Mouse (Mus musculus) liver (tissue): ENCODE data around the gene Pax4.

Experiments
- DNase-seq: peaks from one replicate; pipeline ENCODE4 v3.0.0-alpha.2; 2020; ENCODE audit warnings: mixed read lengths

Pax4 gene

DNA sequence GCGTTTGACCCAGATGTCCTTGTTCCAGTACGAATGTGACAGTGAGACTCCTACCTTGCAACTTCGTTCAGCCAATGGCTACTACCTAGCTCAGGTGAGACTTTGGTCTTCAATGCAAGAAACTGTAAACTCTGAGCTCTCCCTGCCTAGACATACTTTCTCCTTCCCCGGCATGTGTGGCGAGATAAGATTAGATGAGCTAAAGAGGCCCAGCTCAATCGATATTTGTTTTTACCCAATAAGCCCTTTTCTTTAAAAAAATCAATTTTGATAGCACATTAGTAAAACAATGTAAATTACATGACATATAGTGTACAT is 17.7 kb downstream of the Pax4 start:
- DNase-seq: peak; percentile 20

GRCm38 (mm10) chr6:28430795-28431537 is 18.2 kb downstream of the Pax4 start:
- peak; percentile 76 for DNase-seq

DNA sequence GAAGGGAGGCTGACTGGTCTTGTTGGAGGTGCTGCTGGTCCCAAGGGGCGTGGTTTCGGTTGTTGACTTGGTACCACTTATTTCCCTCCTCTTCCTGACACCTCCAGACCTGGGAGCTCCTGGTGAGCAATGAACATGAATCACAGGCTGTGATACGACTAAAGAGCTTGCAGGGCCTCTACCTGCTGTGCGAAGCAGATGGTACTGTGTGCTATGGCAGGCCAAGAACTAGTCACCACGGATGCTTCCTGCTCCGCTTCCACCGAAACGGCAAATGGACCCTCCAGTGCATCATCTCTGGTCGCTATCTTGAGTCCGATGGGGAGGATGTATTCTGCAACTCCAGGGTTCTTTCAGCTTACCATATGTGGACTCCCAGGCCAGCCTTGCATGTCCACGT is 19.3 kb downstream of the Pax4 start:
- DNase-seq: no peak

- no peak for DNase-seq
Observed at GRCm38 (mm10) chr6:28428290-28428689, 20.9 kb downstream of the Pax4 start, which contains the start of gene Gcc1. Gene Gcc1 (minus strand): TSS chr6:28428390.

DNA sequence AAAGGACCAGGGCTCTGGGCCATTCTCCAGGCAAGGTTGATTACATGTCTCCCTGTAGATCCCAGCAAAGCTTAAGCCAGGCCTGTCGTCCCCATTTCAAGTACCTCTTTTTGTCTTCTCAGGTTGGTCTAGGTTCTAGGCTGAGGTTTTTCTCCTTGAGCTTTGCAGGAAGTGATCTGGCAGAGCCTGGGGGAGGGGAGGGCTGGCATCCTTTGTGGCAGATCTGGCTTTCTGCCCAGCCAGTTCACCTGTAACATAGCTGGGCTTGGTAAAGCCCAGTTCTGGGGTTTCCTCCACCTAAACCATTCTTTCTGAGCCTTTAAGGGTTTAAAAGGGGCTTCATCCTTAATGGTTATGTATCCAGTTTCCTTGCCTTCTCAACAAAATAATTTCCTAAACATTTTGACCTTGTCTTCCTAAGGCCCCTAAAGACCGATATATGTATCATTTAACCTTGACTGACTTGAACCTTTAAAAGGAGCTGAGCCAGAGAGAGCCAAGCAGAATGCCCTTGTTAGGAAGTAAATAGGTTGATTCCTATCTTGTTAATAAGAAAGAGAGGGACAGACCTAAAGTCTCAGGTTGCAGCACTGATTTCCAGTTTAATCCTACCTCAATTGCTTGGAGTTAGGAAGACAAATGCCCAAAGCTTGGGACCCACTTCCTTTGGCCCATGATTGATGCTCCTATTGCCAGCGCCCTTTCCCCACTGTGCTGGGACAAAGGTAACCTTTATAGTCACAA is 21.9 kb downstream of the Pax4 start, which contains the start of gene Fscn3:
TSS of gene Fscn3 (plus strand) at position 694 of the 744 bp plus-strand sequence.
- DNase-seq: no peak

- DNase-seq: peak; percentile 37
Observed at GRCm38 (mm10) chr6:28425019-28425418, 24.1 kb downstream of the Pax4 start.

- peak; percentile 84 for DNase-seq
Observed at GRCm38 (mm10) chr6:28423767-28424695, 25.1 kb downstream of the Pax4 start.

- peak; percentile 97 for DNase-seq
Observed at GRCm38 (mm10) chr6:28423313-28423712, 25.8 kb downstream of the Pax4 start, which contains the start of gene Arf5. Gene Arf5 (plus strand): TSS chr6:28423560.

DNA sequence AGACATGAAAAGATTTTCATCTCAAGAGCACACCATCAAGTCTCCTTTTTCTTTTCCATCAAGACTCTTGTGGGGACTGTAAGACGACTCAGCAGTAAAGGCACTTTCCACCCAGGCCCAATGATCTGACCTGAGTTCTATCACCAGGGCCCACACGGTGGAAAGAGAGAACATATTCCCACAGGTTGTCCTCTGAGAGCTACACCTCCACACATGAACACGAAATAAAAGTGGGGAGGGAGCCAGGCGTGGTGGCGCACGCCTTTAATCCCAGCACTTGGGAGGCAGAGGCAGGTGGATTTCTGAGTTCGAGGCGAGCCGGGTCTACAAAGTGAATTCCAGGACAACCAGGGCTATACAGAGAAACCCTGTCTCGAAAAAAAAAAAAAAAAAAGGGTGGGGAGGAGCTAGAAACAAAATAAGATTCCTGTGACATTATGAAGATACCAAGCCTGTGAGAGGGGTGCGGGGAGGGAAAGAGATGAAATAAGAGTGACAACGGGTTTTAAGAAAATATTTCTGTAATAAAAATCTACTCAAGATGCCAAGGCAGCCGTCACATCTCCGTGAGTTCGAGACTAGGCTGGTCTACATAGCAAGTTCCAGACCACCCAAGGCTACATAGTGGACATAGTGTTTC is 26.4 kb downstream of the Pax4 start:
- DNase-seq: no peak

DNA sequence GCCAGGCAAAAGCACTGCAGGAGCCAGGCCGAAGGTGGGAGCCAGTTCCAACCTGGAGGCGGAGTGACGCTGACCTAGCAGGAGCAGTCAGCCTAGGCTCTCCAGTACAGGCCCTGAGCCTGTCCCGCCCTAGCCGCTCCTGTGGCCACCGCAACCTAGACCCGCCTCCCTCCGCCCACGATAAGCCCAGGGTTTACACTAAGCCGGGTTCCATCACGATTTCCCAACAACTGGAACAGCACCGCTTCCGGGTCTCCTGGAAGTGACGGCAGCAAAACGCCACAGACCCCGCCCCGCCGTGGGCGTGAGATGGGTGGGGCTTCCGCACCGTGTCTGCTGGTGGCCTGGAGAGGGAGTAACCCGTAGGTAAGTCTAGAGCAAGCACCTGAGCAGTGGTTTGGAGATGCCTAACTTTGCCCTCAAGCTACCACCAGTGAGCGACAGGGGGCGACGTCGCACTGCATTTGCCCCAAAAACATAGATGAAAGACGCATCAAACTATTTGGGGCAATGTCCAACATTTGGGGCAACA is 27.6 kb downstream of the Pax4 start:
- DNase-seq: peak; percentile 98

GRCm38 (mm10) chr6:28420865-28421264 is 28.3 kb downstream of the Pax4 start:
- DNase-seq: no peak

GRCm38 (mm10) chr6:28420361-28420760 is 28.8 kb downstream of the Pax4 start:
- no peak for DNase-seq

GRCm38 (mm10) chr6:28419673-28420072 is 29.5 kb downstream of the Pax4 start:
- no peak for DNase-seq

DNA sequence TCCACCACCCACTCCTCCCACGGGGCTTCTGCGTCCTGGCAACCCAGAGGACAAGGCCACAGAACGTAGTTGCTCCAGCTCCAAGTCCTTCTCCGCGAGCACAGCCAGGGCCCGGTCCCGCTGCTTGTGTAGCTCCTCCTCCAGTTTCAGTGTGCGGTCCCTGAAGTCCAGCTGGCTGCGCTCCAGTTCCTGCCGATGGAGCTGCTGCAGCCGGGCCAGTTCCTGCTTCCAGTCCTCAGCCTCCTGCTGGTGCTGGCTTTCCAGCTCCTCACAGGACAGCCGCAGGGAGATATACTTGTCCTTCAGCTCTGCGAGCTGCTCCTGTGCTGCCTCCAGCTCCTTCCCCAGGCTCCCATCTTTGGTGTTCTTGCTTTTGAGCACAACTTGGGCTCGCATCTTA is 30.7 kb downstream of the Pax4 start:
- no peak for DNase-seq

DNA sequence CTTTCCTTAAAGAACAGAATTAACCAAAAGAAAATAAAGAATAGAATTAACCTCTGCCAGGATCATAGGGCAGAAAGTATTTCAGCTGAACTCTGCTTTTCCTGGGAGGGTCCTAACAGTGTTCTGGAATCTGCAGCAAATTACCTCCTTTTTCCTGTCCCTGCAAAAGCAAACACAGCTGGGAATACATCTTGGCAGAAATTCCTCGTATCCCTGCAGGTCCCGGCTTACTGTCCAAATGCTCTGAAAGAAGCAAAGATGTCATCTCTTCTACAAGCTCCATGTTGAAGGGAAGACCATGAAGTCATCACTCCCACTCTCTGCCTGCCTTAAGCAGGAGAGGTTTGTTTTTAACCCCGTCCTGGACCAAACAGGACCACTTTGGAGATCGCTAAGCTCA is 32.2 kb downstream of the Pax4 start:
- no peak for DNase-seq

DNA sequence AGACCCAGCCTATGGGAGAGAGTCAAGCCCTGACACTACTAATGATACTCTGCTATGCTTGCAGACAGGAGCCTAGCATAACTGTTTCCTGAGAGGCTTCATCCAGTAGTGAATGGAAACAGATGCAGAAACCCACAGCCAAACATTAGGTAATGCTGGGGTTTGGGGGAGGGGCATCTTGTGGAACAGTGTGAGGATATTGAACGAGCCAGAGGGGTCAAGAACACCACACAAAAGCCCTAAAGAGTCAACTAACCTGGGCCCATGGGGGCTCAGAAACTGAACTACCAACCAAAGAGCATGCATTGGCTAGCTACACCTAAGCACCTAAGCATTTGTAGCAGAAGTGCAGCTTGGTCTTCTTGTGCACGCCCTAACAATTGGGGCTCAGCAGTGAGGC is 37.9 kb downstream of the Pax4 start:
- DNase-seq: no peak

- DNase-seq: no peak
Observed at GRCm38 (mm10) chr6:28410053-28410452, 39.1 kb downstream of the Pax4 start.

GRCm38 (mm10) chr6:28399791-28400190 is 49.4 kb downstream of the Pax4 start:
- peak; percentile 25 for DNase-seq

DNA sequence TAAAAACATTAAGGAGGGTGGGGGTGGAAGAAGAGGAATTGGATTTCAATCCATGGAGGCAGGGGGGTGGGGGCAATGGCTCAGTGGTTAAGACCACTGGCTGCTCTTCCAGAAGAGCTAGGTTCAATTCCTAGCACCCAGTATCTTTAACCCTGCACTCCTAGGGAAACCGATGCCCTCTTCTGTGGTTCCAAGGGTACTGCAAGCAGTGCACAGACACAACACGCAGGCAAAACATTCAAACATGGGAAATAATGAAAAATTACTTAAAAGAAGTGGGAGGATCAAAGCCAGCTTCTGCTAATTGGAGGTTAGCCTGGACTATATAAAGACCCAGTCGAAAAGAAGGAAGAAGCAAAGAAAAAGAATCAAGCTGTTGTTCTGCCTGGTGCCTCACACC is 50.4 kb downstream of the Pax4 start:
- DNase-seq: no peak

GRCm38 (mm10) chr6:28397681-28398203 is 51.4 kb downstream of the Pax4 start, which contains the start of gene Zfp800:
Gene Zfp800 (minus strand): TSS chr6:28398005.
- no peak for DNase-seq

DNA sequence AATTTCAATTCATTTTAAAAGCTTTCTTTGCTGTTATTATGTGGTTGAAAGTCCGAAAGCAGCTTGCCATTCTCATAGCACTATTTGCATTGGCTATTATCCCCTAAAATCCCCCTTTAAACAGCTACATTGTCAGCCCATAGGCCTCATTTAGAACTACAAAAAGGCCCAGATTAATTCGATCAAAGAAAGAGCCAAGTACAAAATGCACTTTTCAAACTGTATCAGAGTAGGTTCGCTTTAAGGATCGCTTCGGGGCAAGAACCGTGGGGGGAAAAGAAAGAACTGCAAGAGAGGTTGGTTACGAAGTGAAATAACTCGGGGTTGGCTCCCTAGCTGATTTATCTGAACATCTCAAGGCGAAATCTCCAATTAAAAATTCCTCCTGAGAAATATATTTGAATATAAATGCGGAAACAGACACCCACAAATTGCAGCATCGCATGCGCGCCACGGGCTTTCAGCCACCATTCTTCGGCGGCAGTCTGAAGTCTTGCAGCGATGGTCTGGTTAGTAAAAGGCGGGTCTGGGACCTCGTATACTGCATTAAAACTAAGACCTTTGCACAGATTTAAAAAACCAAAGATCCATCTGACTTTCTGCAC is 52.2 kb downstream of the Pax4 start:
- no peak for DNase-seq
